Comparison of ENCODE assay signal across 8 mouse cellular contexts in the genomic region with DNA sequence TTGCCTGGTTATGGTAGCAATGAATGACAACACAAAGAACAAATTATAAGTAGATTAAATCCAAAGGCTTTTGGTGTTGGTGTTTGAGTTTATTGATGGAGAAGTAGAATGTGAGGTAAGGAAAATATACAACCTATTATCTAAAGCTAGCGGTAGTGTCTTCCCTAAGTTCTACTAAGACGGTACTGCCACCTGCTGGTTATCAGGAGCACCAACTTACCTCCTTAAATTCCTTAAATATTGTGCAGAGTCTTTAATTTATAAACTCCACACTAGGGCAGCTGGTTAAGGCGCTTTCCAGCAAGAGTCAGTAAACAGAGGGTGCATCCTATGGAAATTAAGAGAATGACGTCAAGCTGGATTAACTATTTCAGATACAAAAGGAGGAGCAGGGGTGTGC. TPM values are rescaled to one million over a fixed set of nuclear protein-coding genes. Genes with fewer than 3 reads are reported as not detected.
DNase-seq lines count a peak whose midpoint lies in the region; ATAC-seq and TF ChIP-seq lines count a peak whose summit lies in the region.
"Had no signal": no experiment of that assay in that cellular context is flagged by ENCODE, and none has a peak within 500 bp of the region (broad histone marks: within the 10 kb centered on the region; RNA-seq: fewer than 3 reads in every experiment).

No protein-coding gene starts in this region.

- 39% methylated on average over 4 of the region's 4 CpGs for WGBS in kidney, adult 2 months
- WGBS in kidney, embryonic 16.5 days = 47% methylated on average over 4 of the region's 4 CpGs
- WGBS in liver, adult 2 months = 64% methylated on average over 4 of the region's 4 CpGs
- WGBS in stomach, postnatal 0 days = 40% methylated on average over 4 of the region's 4 CpGs

- no peaks in the 10 kb centered on the region for H3K9me3 ChIP-seq in kidney, embryonic 16.5 days (ENCODE audit: low read length)
- H3K9me3 ChIP-seq in stomach, postnatal 0 days (ENCODE audit: control insufficient read depth, low read length) = no peaks in the 10 kb centered on the region

- no peaks in the 10 kb centered on the region for H3K27me3 ChIP-seq in kidney, adult 2 months (replicated peaks; ENCODE audit: control insufficient read depth, insufficient read depth, low read length)
- no peaks in the 10 kb centered on the region for H3K27me3 ChIP-seq in kidney, embryonic 16.5 days (ENCODE audit: insufficient read depth, low read length)
- no peaks in the 10 kb centered on the region for H3K27me3 ChIP-seq in liver, adult 2 months (ENCODE audit: control insufficient read depth, insufficient read depth, low read length)
- no peaks in the 10 kb centered on the region for H3K27me3 ChIP-seq in stomach, postnatal 0 days (ENCODE audit: control insufficient read depth, insufficient read depth, low read length)

- H3K27ac ChIP-seq in kidney, adult 2 months (ENCODE audit: insufficient read depth, low read depth, low read length) = no peak overlapping the region
- no peak overlapping the region for H3K27ac ChIP-seq in kidney, embryonic 16.5 days (ENCODE audit: low read length)
- H3K27ac ChIP-seq in cortical plate, adult 2 months (ENCODE audit: insufficient read depth, low read length) = no peak overlapping the region
- H3K27ac ChIP-seq in liver, adult 2 months (replicated peaks; ENCODE audit: insufficient read depth, low read depth, low read length) = no peak overlapping the region
- H3K27ac ChIP-seq in stomach, postnatal 0 days (replicated peaks) = no peak overlapping the region

- H3K4me3 ChIP-seq in kidney, adult 2 months (ENCODE audit: insufficient read depth, low read depth, low read length) = no peak overlapping the region
- H3K4me3 ChIP-seq in kidney, embryonic 16.5 days (ENCODE audit: low read length) = no peak overlapping the region
- H3K4me3 ChIP-seq in cortical plate, adult 2 months (ENCODE audit: insufficient read depth, low read length) = no peak overlapping the region
- no peak overlapping the region for H3K4me3 ChIP-seq in liver, adult 2 months (ENCODE audit: insufficient read depth, low read depth, low read length)
- H3K4me3 ChIP-seq in stomach, postnatal 0 days (ENCODE audit: low read depth, low read length) = no peak overlapping the region
- H3K4me3 ChIP-seq: erythroblast, embryonic 14.5 days had no signal

- no peaks in the 10 kb centered on the region for H3K4me1 ChIP-seq in kidney, adult 2 months (ENCODE audit: control insufficient read depth, insufficient read depth, low read length)
- H3K4me1 ChIP-seq in kidney, embryonic 16.5 days (ENCODE audit: insufficient read depth, low read length) = no peaks in the 10 kb centered on the region
- H3K4me1 ChIP-seq in cortical plate, adult 2 months (ENCODE audit: control insufficient read depth, insufficient read depth, low read length) = no peaks in the 10 kb centered on the region
- no peaks in the 10 kb centered on the region for H3K4me1 ChIP-seq in liver, adult 2 months (ENCODE audit: control insufficient read depth, insufficient read depth, low read length)
- no peaks in the 10 kb centered on the region for H3K4me1 ChIP-seq in stomach, postnatal 0 days (replicated peaks; ENCODE audit: control insufficient read depth, insufficient read depth)

- TF ChIP-seq CTCF in kidney, adult 2 months (conservative IDR thresholded peaks at IDR 0.05; ENCODE audit: insufficient read depth, insufficient read length, low read depth, low read length) = 0 out of 2 replicates have a peak, but pooled peaks have one; percentile 12
- TF ChIP-seq CTCF in cortical plate, adult 2 months (IDR thresholded peaks at IDR 0.05; ENCODE audit: extremely low read depth, insufficient read depth, low read length) = peak; percentile 42; the same call in 1 of the 2 replicates
- TF ChIP-seq CTCF in liver, adult 2 months (IDR thresholded peaks at IDR 0.05; ENCODE audit: low read depth, low read length) = peak; percentile 37
- peak; percentile 76 for TF ChIP-seq CTCF in stomach, postnatal 0 days (IDR thresholded peaks at IDR 0.05; ENCODE audit: low read depth)

- H3K36me3 ChIP-seq in kidney, adult 2 months (ENCODE audit: control insufficient read depth, insufficient read depth, low read length) = no peaks in the 10 kb centered on the region; the same call in 1 of the 2 replicates
- H3K36me3 ChIP-seq in kidney, embryonic 16.5 days (ENCODE audit: insufficient read depth, low read length) = peaks cover 14% of the 10 kb centered on the region
- peaks cover 87% of the 10 kb centered on the region for H3K36me3 ChIP-seq in liver, adult 2 months (ENCODE audit: control insufficient read depth, insufficient read depth, low read length)
- H3K36me3 ChIP-seq in stomach, postnatal 0 days (ENCODE audit: control insufficient read depth, insufficient read depth, low read length) = 0 out of 2 replicates have a peak, but pooled peaks cover 2% of the 10 kb centered on the region

- DNase-seq in kidney, adult 2 months = peak; percentile 51
- DNase-seq in B cell, adult 2 months = peak; percentile 39 to 47
- peak; percentile 53 for DNase-seq in MEL-GATA-1-ER (ENCODE audit: extremely low read depth, low read depth)
- peak; percentile 61 for DNase-seq in liver, adult 2 months (ENCODE audit: extremely low read depth, low read depth, low spot score)
- no peak for DNase-seq in stomach, postnatal 0 days (ENCODE audit: low spot score)

- no peaks in the 10 kb centered on the region for H3K79me2 ChIP-seq in liver, adult 2 months (ENCODE audit: control insufficient read depth, insufficient read depth, low read length)

- TF ChIP-seq EP300 in stomach, postnatal 0 days (optimal IDR thresholded peaks at IDR 0.05) = no peak

- no peak for ATAC-seq in kidney, embryonic 16.5 days (ENCODE audit: low FRiP score, low TSS enrichment)
- ATAC-seq in stomach, postnatal 0 days (ENCODE audit: low FRiP score, low TSS enrichment) = no peak

- no peak overlapping the region for H3K4me2 ChIP-seq in kidney, embryonic 16.5 days (replicated peaks; ENCODE audit: low read depth, low read length)
- no peak overlapping the region for H3K4me2 ChIP-seq in stomach, postnatal 0 days (replicated peaks; ENCODE audit: low read depth)

- H3K9ac ChIP-seq in kidney, embryonic 16.5 days (replicated peaks; ENCODE audit: low read length) = no peak overlapping the region
- H3K9ac ChIP-seq in liver, adult 2 months (ENCODE audit: low read depth, low read length) = no peak overlapping the region
- H3K9ac ChIP-seq in stomach, postnatal 0 days (ENCODE audit: low read length) = no peak overlapping the region

- TF ChIP-seq POLR2A in kidney, adult 2 months (IDR thresholded peaks at IDR 0.05; ENCODE audit: low read depth, low read length) = no peak
- TF ChIP-seq POLR2A in cortical plate, adult 2 months (IDR thresholded peaks at IDR 0.05; ENCODE audit: extremely low read depth, insufficient read depth, low read length) = no peak
- TF ChIP-seq POLR2A in liver, adult 2 months (IDR thresholded peaks at IDR 0.05; ENCODE audit: extremely low read depth, insufficient read depth, low read length) = no peak

RNA-seq across cellular contexts. Expression of gene Agbl3, which starts 20.2 kb away (rescaled TPM):
- polyA plus RNA-seq in kidney, adult 2 months (2012; rRNA removed) = 10.2 and 13.1 TPM in 2 replicates
- 4.7 TPM in 2 replicates for polyA plus RNA-seq in kidney, embryonic 16.5 days (2015; fragmentation: Nextera tagmentation; extraction: Ambion mirVana)
- polyA plus RNA-seq in cortical plate, adult 2 months (2012; rRNA removed) = 15.7 and 17.5 TPM in 2 replicates
- 8.4 and 8.6 TPM in 2 replicates for total RNA-seq in liver, adult 2 months (2014; rRNA removed)
- 2.2 and 2.3 TPM in 2 replicates for polyA plus RNA-seq in liver, adult 2 months (2012; rRNA removed)
- polyA plus RNA-seq in stomach, postnatal 0 days (2015; fragmentation: Nextera tagmentation; extraction: Ambion mirVana) = 6.0 and 6.5 TPM in 2 replicates

Comparison
In these comparisons a context has a peak if more than half of its experiments do, and no peak if none do; other contexts are left out.
1. CTCF ChIP-seq: peak in every context shown above with its lines; median percentile 76 in stomach, postnatal 0 days; 42 in cortical plate, adult 2 months; 37 in liver, adult 2 months; 12 in kidney, adult 2 months.